Mouse (Mus musculus): ENCODE data around the gene Srprb. TPM values are rescaled to one million over a fixed set of nuclear protein-coding genes. Genes with fewer than 3 reads are reported as not detected.

Srprb gene
- total and polyA plus RNA-seq, 2 experiments from 2014 or later = 44.5 to 52.5 TPM

GRCm38 (mm10) chr9:103234565-103235165, 32.7 kb upstream of the Srprb start:
- WGBS = 60% methylated on average over 7 of the region's 7 CpGs
- H3K27me3 ChIP-seq (ENCODE audit: insufficient read depth, low read length) = no peaks in the 10 kb centered on the region
- DNase-seq (ENCODE audit: low spot score) (no peak), ATAC-seq (ENCODE audit: low FRiP score) (no peak)
- H3K9ac ChIP-seq (replicated peaks; ENCODE audit: low read length, poor library complexity, severe bottlenecking) = no peak overlapping the region
- H3K9me3 ChIP-seq (ENCODE audit: low read length) = no peaks in the 10 kb centered on the region
- H3K4me3 ChIP-seq (ENCODE audit: low read depth, low read length) = no peak overlapping the region
- H3K4me2 ChIP-seq (ENCODE audit: low read depth, low read length, poor library complexity, severe bottlenecking) = no peak overlapping the region
- H3K27ac ChIP-seq (ENCODE audit: low read depth, low read length) = no peak overlapping the region
- H3K4me1 ChIP-seq (ENCODE audit: insufficient read depth, low read length) = no peaks in the 10 kb centered on the region
- H3K36me3 ChIP-seq (ENCODE audit: insufficient read depth, low read length) = no peaks in the 10 kb centered on the region
- TF ChIP-seq CTCF (IDR thresholded peaks at IDR 0.05) = no peak

GRCm38 (mm10) chr9:103234059-103234458, 32.1 kb upstream of the Srprb start:
- H3K4me2 ChIP-seq (ENCODE audit: low read depth, low read length, poor library complexity, severe bottlenecking) = no peak overlapping the region
- no peak for TF ChIP-seq CTCF (IDR thresholded peaks at IDR 0.05)
- no peak overlapping the region for H3K9ac ChIP-seq (replicated peaks; ENCODE audit: low read length, poor library complexity, severe bottlenecking)
- H3K36me3 ChIP-seq (ENCODE audit: insufficient read depth, low read length) = no peaks in the 10 kb centered on the region
- no peaks in the 10 kb centered on the region for H3K9me3 ChIP-seq (ENCODE audit: low read length)
- no peak overlapping the region for H3K4me3 ChIP-seq (ENCODE audit: low read depth, low read length)
- DNase-seq (ENCODE audit: low spot score) = no peak
- WGBS = 77% methylated on average over 7 of the region's 7 CpGs
- H3K27me3 ChIP-seq (ENCODE audit: insufficient read depth, low read length) = no peaks in the 10 kb centered on the region
- no peak overlapping the region for H3K27ac ChIP-seq (ENCODE audit: low read depth, low read length)
- no peak for ATAC-seq (ENCODE audit: low FRiP score)
- no peaks in the 10 kb centered on the region for H3K4me1 ChIP-seq (ENCODE audit: insufficient read depth, low read length)

- Histone ChIP-seq H3K27ac (ENCODE audit: low read depth, low read length) (no peak overlapping the region), H3K9me3 (ENCODE audit: low read length) (no peaks in the 10 kb centered on the region), H3K36me3 (ENCODE audit: insufficient read depth, low read length) (no peaks in the 10 kb centered on the region), H3K27me3 (ENCODE audit: insufficient read depth, low read length) (no peaks in the 10 kb centered on the region), H3K4me1 (ENCODE audit: insufficient read depth, low read length) (no peaks in the 10 kb centered on the region), H3K4me2 (ENCODE audit: low read depth, low read length, poor library complexity, severe bottlenecking) (no peak overlapping the region), H3K4me3 (ENCODE audit: low read depth, low read length) (no peak overlapping the region), H3K9ac (replicated peaks; ENCODE audit: low read length, poor library complexity, severe bottlenecking) (no peak overlapping the region)
- no peak for TF ChIP-seq CTCF (IDR thresholded peaks at IDR 0.05)
- WGBS = 79% methylated on average over 7 of the region's 7 CpGs
- DNase-seq (ENCODE audit: low spot score) = no peak
- no peak for ATAC-seq (ENCODE audit: low FRiP score)
These were observed 31.1 kb upstream of the Srprb start for GRCm38 (mm10) chr9:103233006-103233395.

DNA sequence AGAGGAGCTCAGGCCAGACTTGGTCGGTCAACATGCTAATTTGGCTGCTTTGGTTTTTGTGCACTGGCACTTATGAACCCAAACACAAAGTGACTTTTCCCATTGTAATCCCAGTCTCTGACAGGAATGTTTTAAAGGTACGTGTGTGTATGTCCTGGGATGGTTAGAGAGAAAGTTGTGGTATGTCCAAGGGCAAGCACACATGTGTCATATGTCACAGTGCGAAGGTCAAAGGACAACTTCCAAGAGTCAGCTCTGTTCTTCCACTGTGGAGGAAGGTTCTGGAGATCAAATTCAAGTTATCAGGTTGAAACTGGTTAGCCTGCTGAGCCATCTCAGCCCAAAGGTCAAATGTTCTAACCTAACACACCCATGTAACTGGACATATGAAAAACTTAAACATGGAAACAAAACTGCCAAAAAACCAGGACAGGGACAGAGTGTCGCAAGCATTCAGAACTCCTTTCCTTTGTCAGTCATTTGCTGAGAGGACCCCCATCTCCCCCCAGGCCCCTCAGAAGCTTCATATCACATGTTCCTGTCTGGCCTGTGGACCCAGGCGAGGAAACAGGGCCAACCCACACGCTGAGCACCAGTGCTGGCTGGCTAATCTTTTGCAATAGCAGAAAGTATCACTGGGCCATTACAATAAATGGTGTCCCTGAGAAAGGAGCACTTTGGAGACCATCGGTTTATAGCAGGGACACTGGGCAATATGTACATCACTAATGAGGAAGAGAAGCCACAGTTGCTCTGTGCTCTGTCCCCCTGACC, 30.5 kb upstream of the Srprb start:
- H3K27me3 ChIP-seq (ENCODE audit: insufficient read depth, low read length) = no peaks in the 10 kb centered on the region
- 90% methylated on average over 7 of the region's 7 CpGs for WGBS
- TF ChIP-seq CTCF (IDR thresholded peaks at IDR 0.05) = no peak
- no peak overlapping the region for H3K4me2 ChIP-seq (ENCODE audit: low read depth, low read length, poor library complexity, severe bottlenecking)
- no peaks in the 10 kb centered on the region for H3K4me1 ChIP-seq (ENCODE audit: insufficient read depth, low read length)
- H3K9me3 ChIP-seq (ENCODE audit: low read length) = no peaks in the 10 kb centered on the region
- no peak overlapping the region for H3K9ac ChIP-seq (replicated peaks; ENCODE audit: low read length, poor library complexity, severe bottlenecking)
- no peaks in the 10 kb centered on the region for H3K36me3 ChIP-seq (ENCODE audit: insufficient read depth, low read length)
- no peak overlapping the region for H3K27ac ChIP-seq (ENCODE audit: low read depth, low read length)
- H3K4me3 ChIP-seq (ENCODE audit: low read depth, low read length) = no peak overlapping the region
- no peak for DNase-seq (ENCODE audit: low spot score)
- no peak for ATAC-seq (ENCODE audit: low FRiP score)

GRCm38 (mm10) chr9:103230151-103230951, 28.4 kb upstream of the Srprb start, which contains the start of the genes Gm20425 and Trf:
Gene Gm20425, minus strand, starts transcription at chr9:103230307.
Gene Trf, minus strand, starts transcription at chr9:103230444.
- Histone ChIP-seq H3K9ac (replicated peaks; ENCODE audit: low read length, poor library complexity, severe bottlenecking) (0 out of 2 replicates have a peak within 1 kb of the TSS, but pooled peaks have one; percentile 29), H3K27me3 (ENCODE audit: insufficient read depth, low read length) (no peaks in the 10 kb centered on the region), H3K4me3 (ENCODE audit: low read depth, low read length) (no peak within 1 kb of the TSS), H3K9me3 (ENCODE audit: low read length) (no peaks in the 10 kb centered on the region), H3K4me1 (ENCODE audit: insufficient read depth, low read length) (no peaks in the 10 kb centered on the region), H3K4me2 (ENCODE audit: low read depth, low read length, poor library complexity, severe bottlenecking) (peak within 1 kb of the TSS; percentile 39), H3K36me3 (ENCODE audit: insufficient read depth, low read length) (no peaks in the 10 kb centered on the region), H3K27ac (ENCODE audit: low read depth, low read length) (peak within 1 kb of the TSS; percentile 47; the same call in 1 of the 2 replicates)
- DNase-seq (ENCODE audit: low spot score) (peak; percentile 55), ATAC-seq (ENCODE audit: low FRiP score) (peak; percentile 64)
- WGBS = 60% methylated on average over 29 of the region's 29 CpGs
- no peak for TF ChIP-seq CTCF (IDR thresholded peaks at IDR 0.05)
